Mouse (Mus musculus): ENCODE data around the gene Blm. TPM values are rescaled to one million over a fixed set of nuclear protein-coding genes. Genes with fewer than 3 reads are reported as not detected.

Blm gene
- polyA plus RNA-seq, 1 experiment from 2014 or later = 25.9 TPM

Other genes with a start within 250 kb of the Blm start
- 125 and 133 TPM in 2 replicates for gene Prc1, start 240.7 kb downstream of the Blm start, polyA plus RNA-seq (2015; fragmentation: Nextera tagmentation; extraction: Ambion mirVana)
- 2.3 and 2.6 TPM in 2 replicates for gene Rccd1, start 210.7 kb downstream of the Blm start, polyA plus RNA-seq (2015; fragmentation: Nextera tagmentation; extraction: Ambion mirVana)
- 9.0 and 9.3 TPM in 2 replicates for gene Unc45a, start 194.1 kb downstream of the Blm start, polyA plus RNA-seq (2015; fragmentation: Nextera tagmentation; extraction: Ambion mirVana)
- 3.1 and 3.5 TPM in 2 replicates for gene Hddc3, start 192.0 kb downstream of the Blm start, polyA plus RNA-seq (2015; fragmentation: Nextera tagmentation; extraction: Ambion mirVana)
- 2.6 and 3.1 TPM in 2 replicates for gene Man2a2, start 163.7 kb downstream of the Blm start, polyA plus RNA-seq (2015; fragmentation: Nextera tagmentation; extraction: Ambion mirVana)
- gene Fes, start 147.2 kb downstream of the Blm start, polyA plus RNA-seq (2015; fragmentation: Nextera tagmentation; extraction: Ambion mirVana) = 16.5 and 18.2 TPM in 2 replicates
- 5.6 and 6.2 TPM in 2 replicates for gene Furin, start 129.7 kb downstream of the Blm start, polyA plus RNA-seq (2015; fragmentation: Nextera tagmentation; extraction: Ambion mirVana)
- gene Crtc3, start 153.8 kb upstream of the Blm start, polyA plus RNA-seq (2015; fragmentation: Nextera tagmentation; extraction: Ambion mirVana) = 3.7 and 4.3 TPM in 2 replicates